Mouse (Mus musculus) heart, embryonic 12.5 days (tissue): ENCODE measurements around the gene Ezr. TPM values are rescaled to one million over a fixed set of nuclear protein-coding genes. Genes with fewer than 3 reads are reported as not detected.

ENCODE experiments used
- ATAC-seq: fragments of 200-750 bp; cut with Nextera tagmentation; 2 replicates; pipeline ENCODE4 v1.8.0; 2017; ENCODE audit warnings: moderate TSS enrichment, moderate library complexity; ENCODE audit not compliant: insufficient number of reproducible peaks, low FRiP score
- H3K27ac ChIP-seq: fragments of 300-500 bp; sonication (generic); 2 replicates; pipeline ENCODE4 v1.5.1; 2016; ENCODE audit warnings: mild to moderate bottlenecking, moderate library complexity; ENCODE audit not compliant: poor library complexity, severe bottlenecking
- H3K27me3 ChIP-seq: fragments of 300-500 bp; sonication (generic); replicated peaks from 2 replicates; pipeline ENCODE4 v1.6.1; 2016; ENCODE audit warnings: mild to moderate bottlenecking, moderate library complexity
- H3K36me3 ChIP-seq: fragments of 300-500 bp; sonication (generic); 2 replicates; pipeline ENCODE4 v1.6.1; 2016; ENCODE audit warnings: mild to moderate bottlenecking, moderate library complexity
- H3K4me1 ChIP-seq: fragments of 300-500 bp; sonication (generic); replicated peaks from 2 replicates; pipeline ENCODE4 v1.6.1; 2016; ENCODE audit warnings: mild to moderate bottlenecking
- H3K4me2 ChIP-seq: fragments of 300-500 bp; sonication (generic); 2 replicates; pipeline ENCODE4 v1.6.1; 2016; ENCODE audit warnings: mild to moderate bottlenecking, moderate library complexity
- H3K4me3 ChIP-seq: fragments of 300-500 bp; sonication (generic); 2 replicates; pipeline ENCODE4 v1.5.1; 2016; ENCODE audit warnings: mild to moderate bottlenecking
- H3K9ac ChIP-seq: fragments of 300-500 bp; sonication (generic); 2 replicates; pipeline ENCODE4 v1.6.1; 2016; ENCODE audit warnings: mild to moderate bottlenecking, moderate library complexity
- H3K9me3 ChIP-seq: fragments of 300-500 bp; sonication (generic); replicated peaks from 2 replicates; pipeline ENCODE4 v1.6.1; 2016; ENCODE audit warnings: mild to moderate bottlenecking, moderate library complexity
- WGBS: fragments of 180-500 bp; shearing (Covaris S2); methylation state at CpG from one replicate; pipeline ENCODE4 v1.1.7; 2016; 5-methylcytosine and 5-hydroxymethylcytosine counted together
- polyA plus RNA-seq: library from polyadenylated mRNA; unstranded; fragments of >200 nt; fragmentation: Nextera tagmentation; extraction: Ambion mirVana; gene quantifications from 2 replicates; pipeline ENCODE4 v1.2.1, GENCODE M21; 2016

The Ezr gene
- polyA plus RNA-seq, 1 experiment from 2014 or later, result 119 TPM

DNA sequence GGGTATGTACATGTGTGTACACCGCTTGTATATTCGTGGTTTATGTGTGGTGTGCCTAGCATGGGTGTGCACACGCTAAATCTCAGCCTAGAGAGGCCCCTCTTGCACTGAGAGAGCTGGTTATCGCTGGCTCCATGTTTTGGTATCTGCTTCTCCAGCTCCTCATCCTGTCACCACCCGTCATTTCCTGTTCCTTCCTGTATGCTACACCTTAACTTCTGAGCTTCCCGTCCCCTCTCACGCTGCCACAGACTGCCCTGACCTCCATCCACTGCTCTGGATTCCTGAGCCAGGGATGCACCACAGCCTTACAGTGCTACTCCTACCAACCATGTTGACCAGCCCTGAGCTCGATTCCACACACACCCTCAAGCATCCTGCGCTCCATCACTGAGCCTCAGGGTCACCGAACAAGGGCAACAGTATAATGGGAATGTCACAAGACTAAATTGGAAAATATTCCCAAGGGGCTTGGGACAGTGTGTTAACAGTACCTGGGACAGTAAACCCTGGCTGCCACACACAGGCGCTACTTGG lies 39.5 kb downstream of the Ezr start:
- Histone ChIP-seq H3K27ac (peak overlapping the region; percentile 70; the same call in 1 of the 2 replicates), H3K4me3 (no peak overlapping the region), H3K9me3 (no peaks in the 10 kb centered on the region; the same call in 1 of the 2 replicates), H3K4me2 (no peak overlapping the region), H3K27me3 (no peaks in the 10 kb centered on the region), H3K36me3 (peaks cover 66% of the 10 kb centered on the region), H3K9ac (no peak overlapping the region), H3K4me1 (peaks cover 50% of the 10 kb centered on the region)
- no peak for ATAC-seq
- 59% methylated on average over 11 of the region's 11 CpGs for WGBS

- no peaks in the 10 kb centered on the region; the same call in 1 of the 2 replicates for H3K9me3 ChIP-seq
- no peak overlapping the region for H3K4me3 ChIP-seq
- peak overlapping the region; percentile 70 for H3K27ac ChIP-seq
- peaks cover 43% of the 10 kb centered on the region for H3K4me1 ChIP-seq
- WGBS, result 57% methylated on average over 33 of the region's 33 CpGs
- H3K9ac ChIP-seq, result peak overlapping the region; percentile 13; the same call in 1 of the 2 replicates
- no peak; the same call in 1 of the 2 replicates for ATAC-seq
- H3K4me2 ChIP-seq, result 0 out of 2 replicates have a peak overlapping the region, but pooled peaks have one; percentile 30
- H3K27me3 ChIP-seq, result no peaks in the 10 kb centered on the region
- H3K36me3 ChIP-seq, result peaks cover 73% of the 10 kb centered on the region
These were observed 40.2 kb downstream of the Ezr start for GRCm38 (mm10) chr17:6742083-6743038.

- Histone ChIP-seq H3K4me3 (no peak overlapping the region), H3K27me3 (no peaks in the 10 kb centered on the region), H3K9ac (no peak overlapping the region), H3K4me2 (no peak overlapping the region), H3K27ac (peak overlapping the region; percentile 20; the same call in 1 of the 2 replicates), H3K4me1 (peaks cover 38% of the 10 kb centered on the region), H3K36me3 (peaks cover 67% of the 10 kb centered on the region), H3K9me3 (no peaks in the 10 kb centered on the region; the same call in 1 of the 2 replicates)
- no peak for ATAC-seq
- whole genome bisulfite sequencing, result 76% methylated on average over 12 of the region's 12 CpGs
These were observed 41.3 kb downstream of the Ezr start for GRCm38 (mm10) chr17:6741271-6741670.

DNA sequence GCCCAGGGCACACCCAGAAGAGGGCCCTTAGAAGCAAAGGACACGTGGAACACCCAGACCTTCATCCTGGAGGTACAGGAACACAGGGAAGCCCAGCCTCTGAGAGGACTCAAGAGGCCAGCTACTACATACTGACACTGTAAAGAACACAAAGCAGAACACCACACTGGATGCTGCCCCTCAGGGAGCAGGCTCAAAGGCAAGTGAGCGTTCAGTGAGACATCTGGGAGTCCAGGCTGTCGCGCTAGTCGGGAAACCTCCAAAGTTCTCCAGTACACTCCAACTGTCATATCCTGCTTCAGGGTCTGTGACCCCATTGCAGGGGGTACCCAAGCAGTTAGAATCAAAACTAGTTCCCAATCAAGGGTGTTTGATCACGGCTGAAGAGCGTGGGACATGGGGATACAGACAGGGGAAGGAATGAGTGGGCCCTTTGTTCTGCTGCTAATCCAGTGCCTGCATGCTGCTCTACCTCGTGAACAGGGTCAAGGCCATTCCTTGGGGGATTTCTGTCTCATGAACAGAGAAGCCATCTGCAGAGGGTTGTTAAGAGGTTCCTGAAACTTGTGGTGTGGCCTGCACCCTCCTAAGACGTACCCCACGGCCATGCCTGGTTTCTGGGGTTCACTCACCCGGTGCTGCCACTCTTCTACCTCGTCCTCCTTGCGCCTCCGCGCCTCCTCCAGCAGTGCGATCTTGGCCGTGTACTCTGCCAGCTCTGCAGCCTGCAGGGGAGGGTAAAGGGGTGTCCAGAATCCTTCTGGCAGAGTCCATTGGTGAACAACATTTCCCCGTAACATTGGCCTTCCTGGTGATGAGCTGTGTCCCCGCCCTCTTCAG lies 42.0 kb downstream of the Ezr start:
- no peak overlapping the region for H3K27ac ChIP-seq

DNA sequence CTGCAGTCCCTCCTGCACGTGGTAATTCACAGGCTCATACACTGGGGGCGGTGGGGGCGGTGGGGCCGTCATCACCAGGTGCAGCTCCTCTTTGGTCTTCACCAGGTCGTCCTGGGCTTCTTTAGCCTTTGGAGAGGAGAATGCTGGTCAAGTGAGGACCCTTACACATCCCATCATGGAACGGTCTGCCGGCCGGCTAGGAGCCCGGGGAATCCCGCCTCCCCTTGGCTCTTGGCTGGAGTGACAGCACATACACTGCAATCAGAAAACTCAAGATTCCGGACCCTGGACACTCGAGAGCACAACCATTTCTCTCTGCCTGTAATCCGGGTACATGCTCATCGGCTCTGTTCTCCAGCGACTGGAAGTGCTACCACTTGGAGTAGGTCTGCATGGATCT lies 42.8 kb downstream of the Ezr start:
- Histone ChIP-seq H3K9me3 (no peaks in the 10 kb centered on the region; the same call in 1 of the 2 replicates), H3K4me3 (no peak overlapping the region), H3K4me2 (no peak overlapping the region), H3K27me3 (no peaks in the 10 kb centered on the region), H3K36me3 (peaks cover 52% of the 10 kb centered on the region), H3K4me1 (peaks cover 42% of the 10 kb centered on the region), H3K27ac (no peak overlapping the region), H3K9ac (no peak overlapping the region)
- ATAC-seq, result no peak
- WGBS, result 90% methylated on average over 15 of the region's 15 CpGs

More for the DNA sequence above, 42.0 kb downstream of the Ezr start:
- ATAC-seq, result no peak
- Histone ChIP-seq H3K27me3 (no peaks in the 10 kb centered on the region), H3K36me3 (peaks cover 60% of the 10 kb centered on the region), H3K4me2 (no peak overlapping the region), H3K4me1 (peaks cover 38% of the 10 kb centered on the region), H3K4me3 (no peak overlapping the region), H3K9me3 (no peaks in the 10 kb centered on the region; the same call in 1 of the 2 replicates), H3K9ac (no peak overlapping the region)
- WGBS, result 87% methylated on average over 19 of the region's 19 CpGs

- Histone ChIP-seq H3K36me3 (peaks cover 52% of the 10 kb centered on the region), H3K4me1 (peaks cover 43% of the 10 kb centered on the region), H3K4me3 (no peak overlapping the region), H3K9ac (no peak overlapping the region), H3K9me3 (no peaks in the 10 kb centered on the region; the same call in 1 of the 2 replicates), H3K27me3 (no peaks in the 10 kb centered on the region), H3K27ac (no peak overlapping the region), H3K4me2 (no peak overlapping the region)
- WGBS, result 84% methylated on average over 13 of the region's 13 CpGs
- no peak for ATAC-seq
These were observed 43.3 kb downstream of the Ezr start for GRCm38 (mm10) chr17:6739266-6739665.

GRCm38 (mm10) chr17:6738836-6739235 lies 43.7 kb downstream of the Ezr start:
- Histone ChIP-seq H3K4me3 (no peak overlapping the region), H3K9me3 (no peaks in the 10 kb centered on the region; the same call in 1 of the 2 replicates), H3K9ac (no peak overlapping the region), H3K4me1 (peaks cover 43% of the 10 kb centered on the region), H3K36me3 (peaks cover 52% of the 10 kb centered on the region), H3K27me3 (no peaks in the 10 kb centered on the region), H3K27ac (no peak overlapping the region), H3K4me2 (no peak overlapping the region)
- ATAC-seq, result no peak
- WGBS, result 88% methylated on average over 7 of the region's 7 CpGs

DNA sequence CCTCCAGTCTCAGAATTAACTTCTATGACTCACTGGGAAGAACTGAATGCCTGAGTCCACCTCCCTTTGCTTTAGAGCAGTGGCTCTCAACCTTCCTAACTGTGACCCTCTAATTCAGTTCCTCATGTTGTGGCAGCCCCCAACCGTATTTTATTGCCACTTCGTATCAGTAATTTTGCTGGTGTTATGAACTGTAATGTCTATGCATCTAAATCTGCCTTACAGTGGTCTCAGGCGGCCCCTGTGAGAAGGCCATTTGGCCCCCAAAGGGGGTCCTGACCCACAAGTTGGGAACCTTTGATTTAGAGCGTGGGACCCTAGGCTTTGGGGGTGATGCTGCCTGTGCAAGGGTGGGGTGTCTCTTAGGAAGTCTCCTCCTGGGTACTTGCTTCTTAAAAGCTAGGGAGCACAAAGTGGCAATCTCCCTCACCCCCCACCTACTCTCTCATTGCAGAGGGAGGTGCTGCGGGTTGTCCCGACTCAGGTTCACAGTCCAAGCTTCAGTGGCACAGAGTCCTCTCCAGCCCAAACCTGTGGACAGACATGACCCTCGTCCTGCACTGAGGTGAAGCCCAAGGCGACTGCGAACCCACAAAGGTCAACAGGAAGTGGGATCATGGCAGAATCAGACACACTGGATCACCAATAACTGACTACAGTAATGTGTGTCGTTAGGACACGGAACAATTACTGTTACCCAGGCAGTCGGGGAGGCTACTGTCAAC lies 45.1 kb downstream of the Ezr start:
- Histone ChIP-seq H3K9ac (no peak overlapping the region), H3K4me3 (no peak overlapping the region), H3K4me2 (no peak overlapping the region), H3K9me3 (no peaks in the 10 kb centered on the region; the same call in 1 of the 2 replicates), H3K27ac (no peak overlapping the region), H3K4me1 (peaks cover 30% of the 10 kb centered on the region), H3K27me3 (no peaks in the 10 kb centered on the region), H3K36me3 (peaks cover 47% of the 10 kb centered on the region)
- ATAC-seq, result no peak
- 80% methylated on average over 12 of the region's 12 CpGs for WGBS

DNA sequence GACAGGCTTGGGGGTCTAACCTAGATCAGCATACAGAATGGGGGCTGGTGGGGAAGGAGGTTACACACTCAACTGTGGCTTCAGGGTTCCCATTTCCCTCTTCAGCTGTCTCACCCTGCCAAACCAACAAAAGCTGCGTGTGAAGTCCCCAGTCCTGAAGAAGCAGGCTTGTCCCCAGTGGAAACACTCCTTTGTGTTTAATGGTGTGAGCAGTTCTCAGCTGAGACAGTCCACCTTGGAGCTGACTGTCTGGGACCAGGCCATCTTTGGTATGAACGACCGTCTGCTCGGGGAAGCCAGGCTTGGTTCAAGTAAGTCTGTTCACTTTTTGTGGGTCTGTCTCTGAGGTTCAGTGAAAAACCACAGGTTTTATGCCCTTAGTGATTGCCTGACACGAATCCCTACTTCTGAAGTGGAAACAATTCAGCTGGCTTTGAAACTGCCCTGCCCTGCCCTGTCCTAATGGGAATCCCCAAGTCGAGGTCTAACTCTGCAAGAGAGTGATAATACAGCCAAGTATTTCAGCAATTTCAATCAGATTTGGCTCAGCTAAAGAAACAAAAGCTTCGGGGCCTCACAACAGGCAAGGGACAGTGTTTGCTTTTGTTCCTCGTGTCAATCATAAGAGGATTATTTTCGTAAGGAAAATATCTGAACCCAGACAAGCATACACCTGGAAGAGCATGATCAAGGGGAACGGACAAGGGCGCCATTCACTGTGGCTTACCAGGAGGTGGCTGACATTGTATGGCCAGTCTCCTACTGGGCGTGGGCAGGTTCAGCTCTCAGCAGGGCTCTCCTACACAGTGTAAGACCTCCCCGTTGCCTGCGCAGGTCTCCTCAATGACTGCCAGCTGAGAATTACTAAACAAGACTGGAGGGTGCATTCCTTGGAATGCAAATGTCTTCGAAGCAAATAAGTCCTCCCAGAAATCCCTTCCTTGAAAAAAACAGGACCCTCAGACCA lies 46.0 kb downstream of the Ezr start:
- WGBS, result 57% methylated on average over 15 of the region's 15 CpGs

More for the DNA sequence above, 46.0 kb downstream of the Ezr start:
- Histone ChIP-seq H3K4me3 (no peak overlapping the region), H3K36me3 (peaks cover 43% of the 10 kb centered on the region), H3K27ac (no peak overlapping the region), H3K9ac (no peak overlapping the region), H3K27me3 (no peaks in the 10 kb centered on the region), H3K4me1 (peaks cover 21% of the 10 kb centered on the region), H3K9me3 (no peaks in the 10 kb centered on the region; the same call in 1 of the 2 replicates), H3K4me2 (no peak overlapping the region)
- ATAC-seq, result no peak
